Mouse (Mus musculus) heart, embryonic 11.5 days (tissue): ENCODE results near the gene Ccnq. TPM values are rescaled to one million over a fixed set of nuclear protein-coding genes. Genes with fewer than 3 reads are reported as not detected.
"Not testable (repeated sequence)": the region's sequence is repeated elsewhere in the genome, so short reads cannot be mapped to it uniquely, and the experiment has no call there.

Experiments
- ATAC-seq: fragments of 200-750 bp; cut with Nextera tagmentation; replicated peaks from 2 replicates; pipeline ENCODE4 v1.8.0; 2017; ENCODE audit warnings: moderate library complexity; ENCODE audit not compliant: insufficient number of reproducible peaks, low FRiP score, low TSS enrichment
- H3K27ac ChIP-seq: fragments of 300-500 bp; sonication (generic); 2 replicates; pipeline ENCODE4 v1.5.1; 2014; ENCODE audit warnings: mild to moderate bottlenecking, low read depth, low read length
- H3K27me3 ChIP-seq: fragments of 300-500 bp; sonication (generic); 2 replicates; pipeline ENCODE4 v1.6.1; 2014; ENCODE audit warnings: mild to moderate bottlenecking, low read length, mixed read lengths; ENCODE audit not compliant: control insufficient read depth, insufficient read depth
- H3K36me3 ChIP-seq: fragments of 300-500 bp; sonication (generic); 2 replicates; pipeline ENCODE4 v1.6.1; 2014; ENCODE audit warnings: mild to moderate bottlenecking, low read length, moderate library complexity, mixed read lengths; ENCODE audit not compliant: control insufficient read depth, insufficient read depth
- H3K4me1 ChIP-seq: fragments of 300-500 bp; sonication (generic); 2 replicates; pipeline ENCODE4 v1.6.1; 2014; ENCODE audit warnings: low read length; ENCODE audit not compliant: control insufficient read depth, insufficient read depth
- H3K4me2 ChIP-seq: fragments of 300-500 bp; sonication (generic); 2 replicates; pipeline ENCODE4 v1.6.1; 2014; ENCODE audit warnings: mild to moderate bottlenecking, moderate library complexity
- H3K4me3 ChIP-seq: fragments of 300-500 bp; sonication (generic); 2 replicates; pipeline ENCODE4 v1.5.1; 2014; ENCODE audit warnings: low read depth, low read length
- H3K9ac ChIP-seq: fragments of 300-500 bp; sonication (generic); 2 replicates; pipeline ENCODE4 v1.6.1; 2014; ENCODE audit warnings: mild to moderate bottlenecking, low read depth, low read length, moderate library complexity
- H3K9me3 ChIP-seq: fragments of 300-500 bp; sonication (generic); replicated peaks from 2 replicates; pipeline ENCODE4 v1.6.1; 2016; ENCODE audit warnings: low read length; ENCODE audit not compliant: control insufficient read depth
- WGBS: fragments of 180-500 bp; shearing (Covaris S2); extraction: QIAGEN DNeasy Blood & Tissue Kit; methylation state at CpG from one replicate; pipeline ENCODE4 v1.1.7; 2014; ENCODE audit not compliant: insufficient replicate concordance; 5-methylcytosine and 5-hydroxymethylcytosine counted together
- polyA plus RNA-seq: library from polyadenylated mRNA; unstranded; fragments of >200 nt; fragmentation: Nextera tagmentation; extraction: Ambion mirVana; gene quantifications from 2 replicates; pipeline ENCODE4 v1.2.1, GENCODE M21; 2014

Gene Ccnq
- polyA plus RNA-seq, 1 experiment from 2014 or later = 34.0 TPM

DNA sequence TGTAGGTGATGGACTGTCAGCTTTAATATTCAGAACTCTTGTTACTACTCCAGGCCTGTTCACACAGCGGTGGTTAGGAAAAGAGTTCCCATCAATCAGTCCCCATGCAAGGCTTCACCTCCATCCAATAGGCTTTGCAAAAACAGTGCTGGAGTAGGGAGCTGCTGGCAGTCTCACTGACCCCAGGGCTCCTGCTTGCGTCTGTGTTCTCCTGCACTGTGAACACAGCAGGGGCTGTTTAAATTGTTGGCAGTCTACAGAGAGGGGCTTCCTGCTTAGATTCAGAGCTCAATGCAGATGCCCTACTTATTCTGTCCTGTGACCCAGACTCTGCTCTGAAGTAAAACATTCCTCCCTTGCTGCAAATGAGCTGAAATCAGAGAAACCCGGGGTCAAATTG lies 17.2 kb upstream of the Ccnq start:
- Histone ChIP-seq H3K27ac (no peak overlapping the region), H3K36me3 (no peaks in the 10 kb centered on the region), H3K4me3 (no peak overlapping the region), H3K9me3 (no peaks in the 10 kb centered on the region), H3K9ac (no peak overlapping the region), H3K27me3 (no peaks in the 10 kb centered on the region), H3K4me1 (peaks cover 9% of the 10 kb centered on the region), H3K4me2 (no peak overlapping the region)
- ATAC-seq = no peak
- WGBS = 46% methylated on average over 3 of the region's 3 CpGs

DNA sequence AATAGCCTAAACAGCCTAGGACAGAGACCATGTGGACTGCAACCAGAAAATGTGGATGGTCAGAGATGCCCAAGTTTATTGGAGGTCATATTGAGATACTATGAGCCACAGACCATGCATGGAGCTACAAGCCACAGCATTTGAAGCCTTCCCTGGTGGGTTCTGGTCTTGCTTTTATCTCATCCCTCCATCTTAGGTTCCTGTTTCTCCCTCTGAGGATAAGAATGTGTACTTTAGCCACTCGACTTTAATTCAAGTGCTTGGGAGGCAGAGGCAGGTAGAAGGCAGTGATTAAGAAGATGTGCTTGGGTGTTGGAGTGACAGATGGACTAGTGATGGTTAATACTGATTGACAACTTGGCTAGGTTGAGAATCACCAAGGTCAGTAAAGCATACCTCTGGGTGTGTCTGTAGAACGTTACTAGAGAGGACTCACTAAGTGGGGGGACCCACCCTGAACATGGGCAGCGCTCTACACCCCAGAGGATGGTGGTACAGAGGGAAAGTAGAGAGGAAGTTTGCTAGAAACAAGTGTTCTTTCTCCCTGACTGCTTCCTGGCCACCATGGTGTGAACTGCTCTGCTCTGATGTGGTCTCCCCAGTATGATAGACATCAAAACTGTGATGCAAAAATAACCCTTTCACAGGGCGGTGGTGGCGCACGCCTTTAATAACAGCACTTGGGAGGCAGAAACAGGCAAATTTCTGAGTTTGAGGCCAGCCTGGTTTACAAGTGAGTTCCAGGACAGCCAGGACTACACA lies 14.7 kb upstream of the Ccnq start:
- H3K4me3 ChIP-seq = no peak overlapping the region
- no peak for ATAC-seq
- no peak overlapping the region for H3K27ac ChIP-seq
- no peak overlapping the region for H3K9ac ChIP-seq
- 80% methylated on average over 6 of the region's 6 CpGs for WGBS
- H3K4me1 ChIP-seq = no peaks in the 10 kb centered on the region
- H3K9me3 ChIP-seq = no peaks in the 10 kb centered on the region
- no peak overlapping the region for H3K4me2 ChIP-seq
- no peaks in the 10 kb centered on the region for H3K27me3 ChIP-seq
- no peaks in the 10 kb centered on the region for H3K36me3 ChIP-seq

DNA sequence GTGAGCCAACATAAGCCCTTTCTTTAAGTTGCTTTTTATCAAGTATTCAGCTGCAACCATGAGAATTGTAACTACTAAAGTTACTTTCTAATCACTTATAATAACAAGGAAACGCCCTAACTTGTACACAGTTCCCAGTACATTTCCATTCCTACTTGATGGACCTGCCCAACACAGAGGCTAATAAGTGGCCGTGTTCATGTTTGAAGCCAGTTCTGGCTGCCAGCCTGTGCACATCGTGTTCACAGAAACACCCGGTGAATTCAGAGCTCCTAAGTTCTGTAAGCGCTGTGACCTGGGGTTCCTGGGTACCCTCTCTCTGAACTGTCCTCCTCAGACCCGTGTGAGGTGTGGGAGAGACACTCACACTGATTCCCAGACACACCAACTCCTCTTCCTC lies 13.3 kb upstream of the Ccnq start:
- Histone ChIP-seq H3K9ac (no peak overlapping the region), H3K4me3 (no peak overlapping the region), H3K27ac (no peak overlapping the region), H3K4me2 (no peak overlapping the region), H3K27me3 (no peaks in the 10 kb centered on the region), H3K9me3 (no peaks in the 10 kb centered on the region), H3K36me3 (no peaks in the 10 kb centered on the region), H3K4me1 (no peaks in the 10 kb centered on the region)
- 67% methylated on average over 6 of the region's 6 CpGs for WGBS
- ATAC-seq = no peak

DNA sequence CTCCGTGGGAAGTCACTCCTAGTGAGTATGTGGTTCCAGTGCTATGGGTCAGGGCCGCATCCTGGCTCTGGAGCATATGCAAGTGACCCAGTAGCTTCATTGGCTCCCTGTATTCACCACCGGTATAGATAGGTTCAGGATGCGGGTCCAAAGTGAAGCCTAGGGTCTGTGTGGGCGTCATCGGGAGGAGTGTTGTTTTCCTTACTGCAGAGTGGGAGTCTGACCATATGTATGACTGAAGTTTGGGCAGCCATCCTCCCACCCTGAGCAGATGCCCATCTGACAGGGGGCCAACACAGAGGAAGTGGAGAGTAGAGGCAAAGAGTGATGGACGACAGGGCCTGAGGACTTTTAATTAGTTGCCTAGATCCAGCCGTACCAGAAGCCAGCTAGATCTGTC lies 12.8 kb upstream of the Ccnq start:
- Histone ChIP-seq H3K4me1 (no peaks in the 10 kb centered on the region), H3K36me3 (no peaks in the 10 kb centered on the region), H3K9ac (no peak overlapping the region), H3K9me3 (no peaks in the 10 kb centered on the region), H3K27ac (no peak overlapping the region), H3K4me2 (no peak overlapping the region), H3K27me3 (no peaks in the 10 kb centered on the region), H3K4me3 (no peak overlapping the region)
- no peak for ATAC-seq
- 68% methylated on average over 8 of the region's 8 CpGs for WGBS

DNA sequence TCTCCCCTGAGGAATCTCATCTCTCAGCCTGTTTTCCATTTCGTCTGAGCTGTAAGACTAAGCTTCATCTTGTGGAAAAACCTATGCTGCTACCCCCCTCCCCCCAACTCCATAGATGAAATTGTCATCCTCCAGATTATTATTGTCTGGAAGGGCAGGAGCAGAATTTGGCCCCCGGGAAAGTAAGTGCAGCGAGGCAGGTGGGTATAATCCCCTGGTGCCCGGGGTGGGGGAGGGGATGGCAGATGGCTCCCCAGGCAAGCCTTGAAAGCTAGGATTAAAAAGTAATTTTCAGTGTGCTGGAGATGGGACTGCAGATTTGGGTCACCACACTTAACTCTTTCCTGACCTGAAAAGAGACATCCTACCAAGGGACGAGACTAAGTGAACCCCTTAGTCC lies 10.7 kb upstream of the Ccnq start:
- H3K9ac ChIP-seq = no peak overlapping the region
- no peaks in the 10 kb centered on the region for H3K9me3 ChIP-seq
- ATAC-seq = no peak
- no peaks in the 10 kb centered on the region for H3K4me1 ChIP-seq
- no peak overlapping the region for H3K27ac ChIP-seq
- H3K4me2 ChIP-seq = no peak overlapping the region
- 45% methylated on average over 5 of the region's 5 CpGs for WGBS
- H3K36me3 ChIP-seq = no peaks in the 10 kb centered on the region
- H3K27me3 ChIP-seq = no peaks in the 10 kb centered on the region
- no peak overlapping the region for H3K4me3 ChIP-seq

DNA sequence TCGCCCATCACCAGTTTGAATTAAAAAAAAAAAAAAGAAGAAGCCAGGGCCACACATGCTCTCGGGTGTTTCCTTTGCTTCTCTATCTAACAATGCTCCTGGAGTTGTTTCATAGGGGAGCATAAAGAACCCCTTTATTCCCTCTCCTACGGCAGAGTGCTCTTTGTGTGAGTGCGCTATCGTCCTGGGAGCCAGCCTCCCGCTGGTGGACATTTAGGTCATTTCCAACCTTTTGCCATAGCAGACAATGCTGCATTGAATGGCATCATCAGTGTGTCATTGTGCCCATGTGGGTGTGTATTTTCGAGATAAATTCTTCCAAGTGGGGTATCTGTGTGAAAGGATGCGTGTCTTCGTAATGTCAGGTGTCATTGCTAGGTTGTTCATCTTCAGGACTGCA lies 9.6 kb upstream of the Ccnq start:
- no peak overlapping the region for H3K4me2 ChIP-seq
- no peaks in the 10 kb centered on the region for H3K27me3 ChIP-seq
- no peak overlapping the region for H3K4me3 ChIP-seq
- no peak overlapping the region for H3K27ac ChIP-seq
- H3K36me3 ChIP-seq = no peaks in the 10 kb centered on the region
- no peaks in the 10 kb centered on the region for H3K9me3 ChIP-seq
- WGBS = 74% methylated on average over 9 of the region's 9 CpGs
- no peak for ATAC-seq
- H3K9ac ChIP-seq = no peak overlapping the region
- H3K4me1 ChIP-seq = no peaks in the 10 kb centered on the region

DNA sequence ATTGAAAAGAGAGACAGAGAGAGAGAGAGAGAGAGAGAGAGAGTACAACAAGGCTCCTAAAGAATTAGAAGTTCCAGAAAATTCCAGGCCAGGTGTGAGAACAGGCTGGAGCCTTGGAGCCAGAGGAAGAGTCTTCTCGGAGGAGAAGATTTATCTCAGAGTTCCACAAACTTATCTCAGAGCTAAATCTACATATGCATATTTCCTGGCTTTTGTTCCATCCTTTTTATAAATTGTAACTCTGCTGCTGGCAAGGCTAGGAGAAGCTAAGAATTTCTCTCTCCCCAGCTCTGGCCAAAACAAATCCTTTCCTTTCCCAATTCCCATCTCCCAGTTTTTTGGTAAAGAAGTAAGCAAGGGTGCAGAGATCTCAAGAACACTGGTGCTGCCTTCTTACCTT lies 3.8 kb upstream of the Ccnq start:
- H3K4me1 ChIP-seq = peaks cover 5% of the 10 kb centered on the region; the same call in 1 of the 2 replicates
- no peaks in the 10 kb centered on the region for H3K36me3 ChIP-seq
- WGBS = 65% methylated on average over 1 of the region's 1 CpGs
- no peak overlapping the region for H3K9ac ChIP-seq
- no peak overlapping the region for H3K4me3 ChIP-seq
- no peaks in the 10 kb centered on the region for H3K9me3 ChIP-seq
- no peaks in the 10 kb centered on the region for H3K27me3 ChIP-seq
- H3K4me2 ChIP-seq = no peak overlapping the region
- no peak overlapping the region for H3K27ac ChIP-seq
- ATAC-seq = no peak

DNA sequence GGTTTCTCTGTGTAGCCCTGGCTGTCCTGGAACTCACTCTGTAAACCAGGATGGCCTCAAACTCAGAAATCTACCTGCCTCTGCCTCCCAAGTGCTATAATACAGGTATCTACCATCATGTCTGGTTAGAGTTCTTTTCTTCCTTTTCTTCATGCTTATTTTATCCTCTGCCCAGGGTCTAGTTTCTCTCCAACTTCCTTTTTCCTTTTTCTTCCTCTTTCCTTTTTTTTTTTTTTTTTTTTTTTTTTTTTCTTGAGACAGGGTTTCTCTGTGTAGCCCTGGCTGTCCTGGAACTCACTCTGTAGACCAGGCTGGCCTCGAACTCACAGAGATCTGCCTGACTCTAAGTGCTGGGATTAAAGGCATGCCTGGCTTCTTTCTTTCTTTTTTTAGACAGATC lies 2.6 kb upstream of the Ccnq start:
- H3K4me2 ChIP-seq, H3K9me3 ChIP-seq, H3K9ac ChIP-seq, H3K4me1 ChIP-seq, H3K27me3 ChIP-seq, H3K27ac ChIP-seq, ATAC-seq, H3K4me3 ChIP-seq, H3K36me3 ChIP-seq: not testable (repeated sequence)
- 79% methylated on average over 1 of the region's 1 CpGs for WGBS

DNA sequence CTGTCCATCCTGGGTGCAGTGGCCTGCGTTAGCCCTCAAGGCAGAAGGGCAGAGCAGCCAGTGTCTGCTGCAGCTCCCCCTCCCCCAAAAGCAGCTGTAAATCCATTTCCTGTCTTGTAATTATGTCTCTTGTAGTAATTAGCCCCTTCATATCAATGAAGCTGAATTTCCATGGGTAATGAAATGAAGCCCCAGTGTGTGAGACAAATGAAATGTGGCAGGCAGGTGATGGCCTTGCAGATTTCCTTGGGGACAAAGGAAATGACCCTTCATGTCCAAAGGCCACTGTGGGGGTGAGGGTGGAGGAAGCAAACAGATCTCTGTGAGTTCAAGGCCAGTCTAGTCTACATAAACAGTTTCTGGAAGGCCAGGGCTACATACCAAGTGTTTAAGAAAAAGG lies 1.7 kb upstream of the Ccnq start:
- no peak for ATAC-seq
- Histone ChIP-seq H3K4me2 (no peak overlapping the region), H3K36me3 (peaks cover 3% of the 10 kb centered on the region; the same call in 1 of the 2 replicates), H3K27ac (no peak overlapping the region), H3K9ac (no peak overlapping the region), H3K27me3 (no peaks in the 10 kb centered on the region), H3K9me3 (no peaks in the 10 kb centered on the region), H3K4me3 (no peak overlapping the region), H3K4me1 (peaks cover 5% of the 10 kb centered on the region; the same call in 1 of the 2 replicates)
- 82% methylated on average over 1 of the region's 1 CpGs for WGBS
